11 mouse cellular contexts compared by ENCODE assay signal in the genomic region with DNA sequence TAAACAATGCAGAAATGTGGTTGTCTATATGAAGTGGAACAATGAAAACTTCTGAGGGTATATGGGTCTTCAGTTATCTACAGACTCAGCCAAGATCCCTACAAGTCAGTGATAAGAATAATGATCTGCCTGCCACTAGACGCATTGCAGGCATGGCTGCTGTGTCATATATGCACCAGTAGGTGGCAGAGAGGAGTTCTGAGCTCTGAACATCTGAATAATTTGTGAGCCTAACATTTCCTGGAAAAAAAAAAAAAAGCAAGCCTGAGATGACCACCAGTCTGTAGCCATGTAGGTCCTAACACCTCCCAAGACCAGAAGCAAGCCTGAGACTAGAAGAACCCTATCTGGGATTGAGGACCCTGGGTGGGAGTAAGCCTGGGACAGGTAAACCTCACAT.
DNase-seq lines count a peak whose midpoint lies in the region; ATAC-seq and TF ChIP-seq lines count a peak whose summit lies in the region.
"Had no signal": no experiment of that assay in that cellular context is flagged by ENCODE, and none has a peak within 500 bp of the region (broad histone marks: within the 10 kb centered on the region; RNA-seq: fewer than 3 reads in every experiment).

No protein-coding gene starts in this region.

- TF ChIP-seq CTCF in heart, postnatal 0 days (IDR thresholded peaks at IDR 0.05; ENCODE audit: low read depth), result peak; percentile 65
- TF ChIP-seq CTCF in lung, embryonic 14.5 days (IDR thresholded peaks at IDR 0.05; ENCODE audit: low read depth), result peak; percentile 69
- TF ChIP-seq CTCF in brain, embryonic 14.5 days (IDR thresholded peaks at IDR 0.05; ENCODE audit: borderline replicate concordance, extremely low read depth, insufficient read depth, insufficient read length), result peak; percentile 61; the same call in 1 of the 2 replicates

- no peak for ATAC-seq in heart, postnatal 0 days (ENCODE audit: insufficient read depth, low read depth)
- no peak for ATAC-seq in lung, embryonic 14.5 days (ENCODE audit: insufficient read depth)
- ATAC-seq in midbrain, embryonic 16.5 days, result no peak

- H3K36me3 ChIP-seq in heart, postnatal 0 days (replicated peaks; ENCODE audit: control insufficient read depth, insufficient read depth, low read length), result no peaks in the 10 kb centered on the region
- H3K36me3 ChIP-seq in lung, embryonic 14.5 days (ENCODE audit: insufficient read depth), result no peaks in the 10 kb centered on the region
- no peaks in the 10 kb centered on the region for H3K36me3 ChIP-seq in midbrain, embryonic 16.5 days (ENCODE audit: control insufficient read depth, insufficient read depth, low read length)
- H3K36me3 ChIP-seq: limb, embryonic 15.5 days had no signal

- no peak for DNase-seq in heart, postnatal 0 days (ENCODE audit: low spot score)
- no peak for DNase-seq in heart, postnatal 14 days
- peak; percentile 69 for DNase-seq in lung, embryonic 14.5 days
- no peak for DNase-seq in lung, postnatal 10 days
- peak; percentile 42 for DNase-seq in brain, embryonic 14.5 days (ENCODE audit: low read depth)
- DNase-seq in retina, embryonic 14.5 days (ENCODE audit: low spot score), result peak; percentile 57
- no peak for DNase-seq in thymus, postnatal 0 days (ENCODE audit: low spot score)
- DNase-seq: heart, adult 18-20 months; thymus, postnatal 4 days had no signal

- H3K4me1 ChIP-seq in heart, postnatal 0 days (ENCODE audit: control insufficient read depth, insufficient read depth), result peaks cover 11% of the 10 kb centered on the region; the same call in 1 of the 2 replicates
- no peaks in the 10 kb centered on the region for H3K4me1 ChIP-seq in lung, embryonic 14.5 days (ENCODE audit: insufficient read depth)
- H3K4me1 ChIP-seq in midbrain, embryonic 16.5 days (ENCODE audit: control insufficient read depth, insufficient read depth, low read length), result peaks cover 7% of the 10 kb centered on the region; the same call in 1 of the 2 replicates
- H3K4me1 ChIP-seq: limb, embryonic 15.5 days had no signal

- WGBS in heart, postnatal 0 days, result 15% methylated on average over 1 of the region's 1 CpGs
- WGBS in lung, embryonic 14.5 days, result 11% methylated on average over 1 of the region's 1 CpGs
- 28% methylated on average over 1 of the region's 1 CpGs for WGBS in midbrain, embryonic 16.5 days

- intact Hi-C loops in heart, postnatal 14 days (cut with DNase I), result loop anchor here (5.0 kb wide), 2 partner anchors 49 to 134 kb away; no protein-coding TSS in a partner anchor

- no peak overlapping the region for H3K4me3 ChIP-seq in heart, postnatal 0 days (ENCODE audit: low read depth, low read length)
- H3K4me3 ChIP-seq in lung, embryonic 14.5 days (ENCODE audit: low read depth, low read length), result no peak overlapping the region
- H3K4me3 ChIP-seq in midbrain, embryonic 16.5 days (ENCODE audit: low read depth, low read length), result no peak overlapping the region
- H3K4me3 ChIP-seq: limb, embryonic 15.5 days had no signal

- TF ChIP-seq POLR2A in brain, embryonic 14.5 days (IDR thresholded peaks at IDR 0.05; ENCODE audit: borderline replicate concordance, extremely low read depth, insufficient read depth, insufficient read length, poor library complexity, severe bottlenecking), result no peak

- H3K27me3 ChIP-seq in heart, postnatal 0 days (ENCODE audit: control insufficient read depth, insufficient read depth, low read length), result no peaks in the 10 kb centered on the region
- no peaks in the 10 kb centered on the region for H3K27me3 ChIP-seq in lung, embryonic 14.5 days (ENCODE audit: insufficient read depth, low read length)
- no peaks in the 10 kb centered on the region for H3K27me3 ChIP-seq in midbrain, embryonic 16.5 days (ENCODE audit: control insufficient read depth, insufficient read depth, low read depth, low read length)
- H3K27me3 ChIP-seq: limb, embryonic 15.5 days had no signal

- no peak overlapping the region for H3K9ac ChIP-seq in heart, postnatal 0 days (replicated peaks; ENCODE audit: low read depth, low read length)
- H3K9ac ChIP-seq in lung, embryonic 14.5 days, result no peak overlapping the region
- H3K9ac ChIP-seq in midbrain, embryonic 16.5 days (ENCODE audit: low read depth, low read length), result no peak overlapping the region
- H3K9ac ChIP-seq: limb, embryonic 15.5 days had no signal

- H3K27ac ChIP-seq in heart, postnatal 0 days (ENCODE audit: low read depth), result no peak overlapping the region
- no peak overlapping the region for H3K27ac ChIP-seq in lung, embryonic 14.5 days (ENCODE audit: low read depth)
- no peak overlapping the region for H3K27ac ChIP-seq in midbrain, embryonic 16.5 days (ENCODE audit: low read length)
- H3K27ac ChIP-seq: limb, embryonic 15.5 days had no signal

- no peak overlapping the region for H3K4me2 ChIP-seq in heart, postnatal 0 days (ENCODE audit: low read depth, low read length)
- H3K4me2 ChIP-seq in lung, embryonic 14.5 days, result no peak overlapping the region
- no peak overlapping the region for H3K4me2 ChIP-seq in midbrain, embryonic 16.5 days (ENCODE audit: low read length)
- H3K4me2 ChIP-seq: limb, embryonic 15.5 days had no signal

- TF ChIP-seq EP300 in heart, postnatal 0 days (IDR thresholded peaks at IDR 0.05; ENCODE audit: low read depth), result no peak

- no peaks in the 10 kb centered on the region for H3K9me3 ChIP-seq in heart, postnatal 0 days (replicated peaks; ENCODE audit: control insufficient read depth, low read length)
- H3K9me3 ChIP-seq in lung, embryonic 14.5 days (ENCODE audit: low read depth, low read length), result no peaks in the 10 kb centered on the region
- H3K9me3 ChIP-seq in midbrain, embryonic 16.5 days (replicated peaks; ENCODE audit: control insufficient read depth, low read length, poor library complexity, severe bottlenecking), result no peaks in the 10 kb centered on the region
- H3K9me3 ChIP-seq: limb, embryonic 15.5 days had no signal

Comparison
In these comparisons a context has a peak if more than half of its experiments do, and no peak if none do; other contexts are left out.
1. DNase-seq: peak in lung, embryonic 14.5 days (single experiment), brain, embryonic 14.5 days (single experiment) and retina, embryonic 14.5 days (single experiment); none in heart, postnatal 0 days (single experiment), heart, postnatal 14 days (0 of 2), lung, postnatal 10 days (single experiment) and thymus, postnatal 0 days (single experiment).
2. Peak in every context shown above with its lines, with median percentiles within 50 percentile points of each other: CTCF ChIP-seq.